Mouse (Mus musculus): Measurements from ENCODE around the gene Mup13.
"Not testable (repeated sequence)": the region's sequence is repeated elsewhere in the genome, so short reads cannot be mapped to it uniquely, and the experiment has no call there.

Gene Mup13

DNA sequence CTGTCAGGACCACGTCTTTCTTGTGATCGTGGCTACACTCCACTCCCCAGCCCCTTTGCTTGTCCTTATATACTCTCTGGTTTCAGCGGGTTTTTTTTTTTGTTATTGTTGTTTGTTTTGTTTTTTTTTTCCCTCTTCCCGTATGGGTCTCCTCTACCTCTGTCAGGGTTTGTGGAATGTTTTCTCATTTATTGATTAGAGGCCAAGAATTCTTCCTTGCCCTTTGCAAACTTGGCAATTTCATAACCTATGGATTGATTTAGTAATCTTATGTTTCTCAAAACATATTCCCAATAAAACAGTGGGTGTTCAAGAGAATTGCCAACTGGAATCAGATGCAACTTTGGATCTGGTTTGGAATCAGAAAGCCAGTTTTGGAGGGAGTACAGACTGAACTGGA lies at the start of gene Mup13:
Mup13 (minus strand) TSS at position 101 of the 400 bp plus-strand sequence.
- not testable (repeated sequence) for DNase-seq
